Mouse (Mus musculus) urinary bladder, adult 2 months (tissue): ENCODE measurements at regions not wholly inside any gene's neighbourhood (a gene's known extent, or its start where the extent isn't known, plus 50 kb on each side); places are given as distances from the start of the nearest gene placed in this dataset.
A peak's percentile ranks its signal among the peaks of the same experiment; 100 is the strongest.

Experiments
- DNase-seq: peaks from one replicate; pipeline ENCODE4 v3.0.0; 2022; ENCODE audit warnings: low spot score

- no peak for DNase-seq
These were observed 79.8 kb upstream of the Hmga2 start for GRCm38 (mm10) chr10:120556116-120556515.

GRCm38 (mm10) chr10:120553097-120553453 lies 76.8 kb upstream of the Hmga2 start:
- no peak for DNase-seq

- peak; percentile 21 for DNase-seq
These were observed 76.2 kb upstream of the Hmga2 start for GRCm38 (mm10) chr10:120552341-120553096.

- no peak for DNase-seq
These were observed 75.6 kb upstream of the Hmga2 start for GRCm38 (mm10) chr10:120551851-120552281.

GRCm38 (mm10) chr10:120547164-120547563 lies 70.9 kb upstream of the Hmga2 start:
- DNase-seq: no peak

- no peak for DNase-seq
These were observed 65.3 kb upstream of the Hmga2 start for GRCm38 (mm10) chr10:120541618-120542017.

- DNase-seq: no peak
These were observed 62.3 kb upstream of the Hmga2 start for GRCm38 (mm10) chr10:120538561-120538960.

- DNase-seq: no peak
These were observed 52.1 kb upstream of the Hmga2 start for GRCm38 (mm10) chr10:120528406-120528805.

GRCm38 (mm10) chr10:120527951-120528350 lies 51.7 kb upstream of the Hmga2 start:
- no peak for DNase-seq

DNA sequence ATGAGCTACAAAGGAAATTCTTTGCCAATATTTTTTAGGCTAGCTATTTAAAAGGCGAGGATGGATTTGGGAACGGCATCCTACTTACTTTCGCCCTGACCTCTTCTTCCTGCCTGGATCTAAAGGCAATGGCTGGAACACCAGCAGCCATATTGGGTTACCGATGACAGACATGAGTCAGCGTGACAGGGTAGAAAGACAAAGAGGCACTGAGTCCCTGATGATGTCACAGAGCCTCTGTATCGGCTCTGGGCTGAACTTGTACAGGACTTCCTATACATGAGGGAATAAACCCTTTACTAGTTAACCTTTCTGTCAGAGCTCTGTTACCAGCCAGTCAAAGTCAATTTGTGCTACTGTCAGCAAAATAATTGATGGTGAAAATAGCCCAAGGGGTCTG lies 50.7 kb upstream of the Hmga2 start:
- DNase-seq: no peak
